Mouse (Mus musculus) testis, adult 2 months (tissue): ENCODE measurements around the gene Smyd4. TPM values are rescaled to one million over a fixed set of nuclear protein-coding genes. Genes with fewer than 3 reads are reported as not detected.

Experiments
- H3K27ac ChIP-seq: fragments of 200-500 bp; 2 replicates; pipeline ENCODE4 v1.5.1; 2012; ENCODE audit warnings: low read depth, low read length; ENCODE audit not compliant: control insufficient read depth, insufficient read depth
- H3K27me3 ChIP-seq: fragments of 200-500 bp; 2 replicates; pipeline ENCODE4 v1.6.1; 2012; ENCODE audit warnings: mild to moderate bottlenecking, low read length, moderate library complexity; ENCODE audit not compliant: control insufficient read depth, insufficient read depth
- H3K36me3 ChIP-seq: fragments of 200-500 bp; 2 replicates; pipeline ENCODE4 v1.6.1; 2012; ENCODE audit warnings: mild to moderate bottlenecking, low read length; ENCODE audit not compliant: control insufficient read depth, insufficient read depth
- H3K4me1 ChIP-seq: fragments of 200-500 bp; 2 replicates; pipeline ENCODE4 v1.6.1; 2012; ENCODE audit warnings: low read length; ENCODE audit not compliant: control insufficient read depth, insufficient read depth
- H3K4me3 ChIP-seq: fragments of 200-500 bp; 2 replicates; pipeline ENCODE4 v1.5.1; 2012; ENCODE audit warnings: low read depth, mild to moderate bottlenecking, low read length, moderate library complexity, mixed read lengths; ENCODE audit not compliant: control insufficient read depth
- CTCF ChIP-seq: fragments of 200-500 bp; IDR thresholded peaks from 2 replicates; pipeline ENCODE4 v1.5.1; 2012; ENCODE audit warnings: low read depth, mild to moderate bottlenecking, inconsistent platforms, low read length, moderate library complexity; ENCODE audit not compliant: control insufficient read depth, insufficient read depth, insufficient replicate concordance
- POLR2A ChIP-seq: fragments of 200-500 bp; IDR thresholded peaks from 2 replicates; pipeline ENCODE4 v1.6.1; 2012; ENCODE audit warnings: low read depth, mild to moderate bottlenecking, inconsistent platforms, low read length, moderate library complexity; ENCODE audit not compliant: control insufficient read depth
- polyA plus RNA-seq: library from polyadenylated mRNA; depleted of rRNA; stranded (reverse); fragments of >200 nt; gene quantifications from 2 replicates; pipeline ENCODE4 v1.2.3, GENCODE M21; 2012

Smyd4 gene
- polyA plus RNA-seq, 1 experiment = 1.8 TPM

DNA sequence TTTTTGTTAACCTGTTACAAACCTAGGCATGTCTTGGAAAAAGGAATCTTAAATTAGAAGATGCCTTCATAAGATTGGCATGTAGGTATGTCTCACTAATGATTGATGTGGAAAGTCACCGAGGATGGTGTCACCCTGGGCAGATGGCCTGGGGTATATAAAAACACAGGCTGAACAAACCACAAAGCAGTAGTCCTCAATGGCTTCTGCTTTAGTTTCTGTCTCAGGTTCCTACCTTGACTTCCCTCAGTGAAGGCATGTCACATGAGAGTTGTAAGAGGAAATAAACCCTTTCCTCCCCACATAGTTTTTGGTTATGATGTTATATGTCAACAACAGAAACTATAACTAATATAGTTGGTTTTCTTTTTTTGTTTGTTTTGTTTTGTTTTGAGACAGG lies 47.4 kb downstream of the Smyd4 start:
- H3K36me3 ChIP-seq = no peaks in the 10 kb centered on the region; the same call in 1 of the 2 replicates
- H3K27ac ChIP-seq = no peak overlapping the region
- H3K27me3 ChIP-seq = no peaks in the 10 kb centered on the region
- H3K4me1 ChIP-seq = no peaks in the 10 kb centered on the region
- TF ChIP-seq POLR2A (no peak), CTCF (no peak)
- H3K4me3 ChIP-seq = no peak overlapping the region

DNA sequence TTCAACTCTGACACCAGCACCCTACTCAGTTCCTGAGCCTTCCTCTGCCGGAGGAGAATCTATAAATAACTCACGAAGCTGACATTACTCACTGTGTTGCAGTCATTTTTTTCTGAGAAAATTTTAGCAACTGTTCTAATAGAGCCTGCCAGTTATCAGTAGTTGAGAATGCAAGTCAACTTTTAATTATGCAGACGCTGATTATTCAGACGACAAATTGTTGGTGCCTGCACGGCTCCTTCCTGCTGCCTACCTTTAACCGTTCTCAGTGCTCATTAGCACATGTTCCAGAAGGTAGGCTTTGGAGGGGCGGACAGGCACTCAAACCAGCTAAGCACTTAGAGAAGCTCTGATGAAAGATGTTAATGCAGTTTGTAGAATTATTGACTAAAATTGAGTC lies 49.2 kb downstream of the Smyd4 start:
- Histone ChIP-seq H3K27ac (no peak overlapping the region), H3K27me3 (no peaks in the 10 kb centered on the region), H3K4me3 (no peak overlapping the region), H3K4me1 (no peaks in the 10 kb centered on the region), H3K36me3 (no peaks in the 10 kb centered on the region; the same call in 1 of the 2 replicates)
- TF ChIP-seq POLR2A = no peak
- TF ChIP-seq CTCF = no peak

DNA sequence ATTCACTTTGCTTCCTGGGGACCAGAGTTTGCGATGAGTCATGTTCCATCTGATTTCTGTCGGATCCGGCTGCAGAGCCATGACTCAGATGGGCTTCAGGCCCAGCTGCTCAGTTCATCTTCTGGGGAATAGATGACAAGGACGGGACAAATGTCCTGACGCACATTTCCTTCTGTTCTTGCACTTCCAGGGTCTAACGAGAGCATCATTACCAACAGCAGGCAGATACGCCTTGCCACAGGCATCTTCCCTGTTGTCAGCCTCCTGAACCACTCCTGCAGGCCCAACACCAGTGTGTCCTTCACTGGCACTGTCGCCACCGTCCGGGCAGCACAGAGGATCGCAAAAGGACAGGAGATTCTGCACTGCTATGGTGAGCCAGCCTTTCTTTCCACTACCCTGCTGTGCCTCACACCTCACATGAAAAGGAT lies 51.2 kb downstream of the Smyd4 start:
- TF ChIP-seq POLR2A = no peak
- TF ChIP-seq CTCF = no peak
- Histone ChIP-seq H3K27me3 (no peaks in the 10 kb centered on the region), H3K27ac (no peak overlapping the region), H3K4me3 (no peak overlapping the region), H3K4me1 (no peaks in the 10 kb centered on the region), H3K36me3 (no peaks in the 10 kb centered on the region; the same call in 1 of the 2 replicates)

DNA sequence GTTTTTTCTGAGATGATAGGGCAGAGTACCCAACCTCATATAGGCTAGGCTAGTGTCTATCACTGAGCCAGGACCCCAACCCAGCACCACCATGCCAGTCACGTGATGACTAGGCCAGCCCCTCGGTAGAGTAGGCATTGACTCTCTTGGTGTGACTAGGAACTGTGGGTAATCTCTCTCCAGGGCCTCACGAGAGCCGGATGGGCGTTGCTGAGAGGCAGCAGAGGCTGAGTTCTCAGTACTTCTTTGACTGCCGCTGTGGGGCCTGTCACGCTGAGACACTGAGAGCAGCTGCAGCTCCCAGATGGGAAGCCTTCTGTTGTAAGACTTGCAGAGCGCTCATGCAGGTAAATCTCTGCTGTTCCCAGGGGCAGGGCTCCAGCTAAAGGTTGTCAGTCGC lies 51.9 kb downstream of the Smyd4 start:
- H3K4me1 ChIP-seq = no peaks in the 10 kb centered on the region
- H3K4me3 ChIP-seq = no peak overlapping the region
- H3K27ac ChIP-seq = no peak overlapping the region
- no peaks in the 10 kb centered on the region; the same call in 1 of the 2 replicates for H3K36me3 ChIP-seq
- no peaks in the 10 kb centered on the region for H3K27me3 ChIP-seq
- no peak for TF ChIP-seq CTCF
- TF ChIP-seq POLR2A = no peak

DNA sequence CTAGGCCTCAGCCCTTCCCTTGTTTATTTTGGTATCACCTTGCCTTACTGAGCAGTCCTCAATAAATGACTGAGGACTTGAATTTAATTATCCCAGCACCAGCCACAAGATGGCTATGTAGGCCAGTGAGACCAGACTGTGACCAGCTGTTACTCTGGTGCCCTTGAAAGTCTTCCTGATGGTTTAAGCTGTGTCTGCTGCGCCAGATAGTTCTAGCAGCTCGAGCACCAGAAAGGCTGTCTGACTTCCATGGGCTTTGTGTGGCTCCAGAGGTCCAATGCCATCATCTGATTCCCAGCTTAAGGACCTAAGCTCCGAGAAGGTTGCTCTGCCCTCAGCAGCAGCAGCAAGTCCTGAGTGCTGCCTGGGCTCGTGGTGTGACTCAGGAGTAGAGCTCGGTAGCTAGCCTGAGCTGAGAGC lies 54.0 kb downstream of the Smyd4 start:
- no peak overlapping the region for H3K4me3 ChIP-seq
- no peaks in the 10 kb centered on the region for H3K27me3 ChIP-seq
- TF ChIP-seq POLR2A = no peak
- TF ChIP-seq CTCF = no peak; the same call in 1 of the 2 replicates
- no peaks in the 10 kb centered on the region for H3K4me1 ChIP-seq
- H3K27ac ChIP-seq = peak overlapping the region; percentile 81
- H3K36me3 ChIP-seq = no peaks in the 10 kb centered on the region; the same call in 1 of the 2 replicates

DNA sequence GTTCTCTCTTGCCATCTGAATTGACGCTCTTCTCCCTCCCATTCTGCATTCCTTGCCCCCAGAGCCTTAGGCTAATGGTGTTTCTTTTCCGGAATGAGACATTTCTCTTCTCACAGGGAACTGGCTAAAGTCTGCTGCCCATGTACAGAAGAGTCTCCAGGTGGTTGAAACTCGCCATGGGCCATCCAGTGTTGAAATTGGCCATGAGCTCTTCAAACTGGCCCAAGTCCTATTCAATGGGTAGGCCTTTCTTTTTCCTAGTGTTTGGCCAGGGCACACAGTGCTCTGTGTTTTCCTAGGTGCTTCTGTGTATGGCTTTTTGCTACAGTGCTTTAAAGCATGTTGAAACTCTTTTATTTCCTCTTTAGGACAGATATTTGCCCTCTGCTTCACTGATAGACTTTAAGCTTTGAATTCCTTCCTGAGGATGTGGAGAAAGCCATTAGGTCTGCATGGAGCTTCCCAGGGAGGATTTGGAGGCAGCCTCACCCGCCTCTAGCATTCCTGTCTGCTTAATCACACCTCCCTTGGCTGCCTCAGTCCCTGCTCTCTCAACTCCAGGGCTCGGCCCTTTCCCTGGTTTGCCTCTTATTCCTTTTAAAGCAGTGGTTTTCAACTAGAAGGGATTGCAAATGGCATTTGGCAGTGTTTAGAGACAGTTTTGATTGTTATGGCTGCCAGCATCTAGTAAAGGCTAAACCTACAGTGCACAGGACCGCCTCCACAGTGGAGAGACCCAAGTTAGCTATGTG lies 55.2 kb downstream of the Smyd4 start:
- no peak for TF ChIP-seq CTCF
- TF ChIP-seq POLR2A = no peak
- Histone ChIP-seq H3K4me3 (no peak overlapping the region), H3K4me1 (no peaks in the 10 kb centered on the region), H3K27me3 (no peaks in the 10 kb centered on the region), H3K27ac (peak overlapping the region; percentile 60), H3K36me3 (no peaks in the 10 kb centered on the region; the same call in 1 of the 2 replicates)

DNA sequence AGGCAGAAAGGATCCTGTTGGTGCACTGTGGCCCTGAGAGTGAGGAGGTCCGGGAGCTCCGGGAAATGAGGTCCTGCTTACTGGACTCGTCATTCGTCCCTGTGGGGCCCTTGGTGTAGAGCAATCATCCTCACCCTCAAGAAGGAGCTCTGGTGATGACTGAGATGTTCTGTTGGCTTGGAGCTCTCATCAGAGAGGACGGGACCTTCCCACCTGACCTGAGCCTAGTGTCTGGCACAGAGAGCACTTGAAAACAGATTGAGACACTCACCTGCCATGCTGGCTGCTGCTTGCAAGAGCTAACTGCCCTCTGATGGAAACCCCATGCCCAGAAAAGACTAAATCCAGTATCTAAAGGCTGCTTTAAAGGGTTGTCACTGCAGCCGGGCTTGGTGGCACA lies 56.6 kb downstream of the Smyd4 start:
- H3K36me3 ChIP-seq = no peaks in the 10 kb centered on the region; the same call in 1 of the 2 replicates
- H3K27me3 ChIP-seq = no peaks in the 10 kb centered on the region
- no peak overlapping the region for H3K4me3 ChIP-seq
- H3K27ac ChIP-seq = no peak overlapping the region
- H3K4me1 ChIP-seq = no peaks in the 10 kb centered on the region
- TF ChIP-seq POLR2A = no peak
- TF ChIP-seq CTCF = no peak
